Mouse (Mus musculus) forebrain, postnatal 0 days (tissue): Measurements from ENCODE around the gene Grm3. TPM values are rescaled to one million over a fixed set of nuclear protein-coding genes. Genes with fewer than 3 reads are reported as not detected.
A peak's percentile ranks its signal among the peaks of the same experiment; 100 is the strongest.

ENCODE experiments used
- ATAC-seq: fragments of 200-750 bp; cut with Nextera tagmentation; 2 replicates; pipeline ENCODE4 v1.8.0; 2017; ENCODE audit warnings: mild to moderate bottlenecking, moderate library complexity
- DNase-seq: peaks from one replicate; pipeline ENCODE4 v3.0.0-alpha.2; 2015
- H3K27ac ChIP-seq: fragments of 300-500 bp; sonication (generic); 2 replicates; pipeline ENCODE4 v1.5.1; 2014; ENCODE audit warnings: low read depth, mild to moderate bottlenecking, antibody characterized with exemption, low read length, moderate library complexity, mixed read lengths
- H3K27me3 ChIP-seq: fragments of 300-500 bp; sonication (generic); 2 replicates; pipeline ENCODE4 v1.6.1; 2014; ENCODE audit warnings: mild to moderate bottlenecking, low read length, mixed read lengths; ENCODE audit not compliant: insufficient read depth
- H3K36me3 ChIP-seq: fragments of 300-500 bp; sonication (generic); 2 replicates; pipeline ENCODE4 v1.6.1; 2014; ENCODE audit warnings: mild to moderate bottlenecking, moderate library complexity; ENCODE audit not compliant: insufficient read depth
- H3K4me1 ChIP-seq: fragments of 300-500 bp; sonication (generic); 2 replicates; pipeline ENCODE4 v1.6.1; 2014; ENCODE audit warnings: antibody characterized with exemption; ENCODE audit not compliant: insufficient read depth
- H3K4me2 ChIP-seq: fragments of 300-500 bp; sonication (generic); 2 replicates; pipeline ENCODE4 v1.6.1; 2014; ENCODE audit warnings: low read depth, mild to moderate bottlenecking, moderate library complexity
- H3K4me3 ChIP-seq: fragments of 300-500 bp; sonication (generic); 2 replicates; pipeline ENCODE4 v1.5.1; 2014; ENCODE audit warnings: low read depth, low read length, mixed read lengths
- H3K9ac ChIP-seq: fragments of 300-500 bp; sonication (generic); 2 replicates; pipeline ENCODE4 v1.6.1; 2014; ENCODE audit warnings: mild to moderate bottlenecking
- H3K9me3 ChIP-seq: fragments of 300-500 bp; sonication (generic); 2 replicates; pipeline ENCODE4 v1.6.1; 2016; ENCODE audit warnings: low read length
- CTCF ChIP-seq: sonication (generic); IDR thresholded peaks from 2 replicates; pipeline ENCODE4 v1.5.1; 2016; ENCODE audit warnings: antibody characterized with exemption, control low read depth, low read depth
- WGBS: fragments of 180-500 bp; shearing (Covaris S2); extraction: QIAGEN DNeasy Blood & Tissue Kit; methylation state at CpG from one replicate; pipeline ENCODE4 v1.1.7; 2014; 5-methylcytosine and 5-hydroxymethylcytosine counted together
- polyA plus RNA-seq: library from polyadenylated mRNA; unstranded; fragments of >200 nt; fragmentation: Nextera tagmentation; extraction: Ambion mirVana; gene quantifications from 2 replicates; pipeline ENCODE4 v1.2.1, GENCODE M21; 2015
- total RNA-seq: library from RNA; depleted of rRNA; stranded (reverse); fragments of >200 nt; gene quantifications from 2 replicates; pipeline ENCODE4 v1.2.3, GENCODE M21; 2014; rRNA removed

Gene Grm3
- total RNA-seq (105 and 150 TPM in 2 replicates), polyA plus RNA-seq (44.6 and 66.5 TPM in 2 replicates)

DNA sequence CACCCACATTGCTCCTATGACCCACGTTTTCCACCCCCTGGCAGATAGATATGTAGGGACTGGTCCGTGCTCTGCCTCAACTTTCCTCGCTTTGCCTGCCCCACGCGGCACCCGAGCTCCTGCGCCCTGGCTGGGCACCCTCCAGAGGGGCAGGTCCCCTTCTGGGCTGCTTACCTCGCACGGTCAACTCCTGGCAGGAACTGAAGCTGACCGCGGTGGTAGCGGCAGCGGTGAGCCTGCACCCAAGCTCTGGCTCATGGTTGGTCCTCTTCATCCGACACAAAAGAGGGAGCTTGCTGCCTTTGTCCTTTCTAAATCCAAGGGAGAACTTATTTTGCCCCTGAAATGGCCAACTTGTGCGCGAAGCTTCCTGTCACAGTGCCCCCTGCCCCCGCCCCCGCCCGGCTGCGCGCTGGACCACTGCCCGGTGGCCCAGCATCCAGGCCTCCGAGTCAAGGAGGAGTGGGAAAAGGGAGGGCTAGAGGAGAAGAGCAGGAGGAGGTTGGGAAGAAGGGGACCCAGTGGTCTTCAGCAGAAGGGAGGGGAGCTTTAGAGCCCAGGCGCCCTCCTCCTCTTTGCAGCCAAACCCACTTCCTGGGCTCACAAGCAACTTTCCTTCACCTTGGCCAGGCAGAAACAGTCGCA is at the start of gene Grm3:
TSS of gene Grm3 (minus strand) at position 215 of the 645 bp plus-strand sequence.
- Histone ChIP-seq H3K9me3 (no peaks in the 10 kb centered on the region), H3K4me2 (peak within 1 kb of the TSS; percentile 94), H3K27ac (peak within 1 kb of the TSS; percentile 84), H3K9ac (peak within 1 kb of the TSS; percentile 72), H3K27me3 (no peaks in the 10 kb centered on the region), H3K36me3 (no peaks in the 10 kb centered on the region), H3K4me1 (no peaks in the 10 kb centered on the region), H3K4me3 (peak within 1 kb of the TSS; percentile 54)
- ATAC-seq: peak; percentile 64
- peak; percentile 63 for DNase-seq
- under 1% methylated on average over 25 of the region's 25 CpGs for WGBS
- TF ChIP-seq CTCF: no peak

DNA sequence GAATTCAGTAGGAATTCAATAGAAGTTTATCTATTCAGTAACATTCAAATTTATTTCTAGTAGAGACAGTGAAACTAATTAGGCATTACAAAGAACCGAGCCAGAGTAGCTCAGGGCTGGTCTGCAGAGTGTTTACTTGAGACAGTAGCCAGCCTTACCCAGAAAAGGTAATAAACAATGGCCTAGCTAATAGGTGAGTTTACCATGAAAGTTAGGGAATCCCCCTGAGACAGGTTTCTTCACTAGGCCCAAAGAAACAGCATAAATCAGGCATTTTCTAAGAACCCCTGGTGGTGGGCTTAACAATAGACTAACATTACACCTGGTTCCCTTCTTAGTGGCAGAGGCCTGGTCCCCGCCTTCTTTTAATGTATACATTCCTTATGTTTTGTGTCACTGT is 30.8 kb upstream of the Grm3 start:
- ATAC-seq (no peak), DNase-seq (no peak)
- TF ChIP-seq CTCF: no peak
- Histone ChIP-seq H3K36me3 (no peaks in the 10 kb centered on the region), H3K27me3 (no peaks in the 10 kb centered on the region), H3K4me3 (no peak overlapping the region), H3K4me1 (no peaks in the 10 kb centered on the region), H3K4me2 (no peak overlapping the region), H3K9ac (no peak overlapping the region), H3K9me3 (no peaks in the 10 kb centered on the region), H3K27ac (no peak overlapping the region)
- 56% methylated on average over 2 of the region's 2 CpGs for WGBS

DNA sequence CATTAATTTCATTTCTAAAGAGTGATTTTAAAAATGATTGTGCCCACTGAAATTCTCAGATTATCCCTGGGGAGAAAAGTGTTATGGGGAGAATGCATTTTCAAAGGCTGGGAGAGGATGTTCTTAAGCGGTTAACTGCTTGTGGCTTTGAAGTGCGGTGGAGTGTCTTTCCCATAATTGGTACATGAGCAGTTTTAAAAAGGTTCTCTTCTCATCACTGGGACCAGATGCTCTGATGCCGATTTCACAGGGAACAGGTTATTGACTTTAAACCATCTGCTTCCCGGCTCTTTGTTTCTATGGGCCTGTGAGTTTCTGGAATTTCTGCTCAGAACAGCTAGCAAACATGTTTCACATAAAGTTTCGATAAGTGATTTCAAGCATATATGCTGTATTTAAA is 23.2 kb upstream of the Grm3 start:
- Histone ChIP-seq H3K27ac (no peak overlapping the region), H3K36me3 (no peaks in the 10 kb centered on the region), H3K4me1 (no peaks in the 10 kb centered on the region), H3K9me3 (no peaks in the 10 kb centered on the region), H3K4me2 (no peak overlapping the region), H3K27me3 (no peaks in the 10 kb centered on the region), H3K9ac (no peak overlapping the region), H3K4me3 (no peak overlapping the region)
- DNase-seq: no peak
- WGBS: 58% methylated on average over 5 of the region's 5 CpGs
- no peak for ATAC-seq
- TF ChIP-seq CTCF: no peak

DNA sequence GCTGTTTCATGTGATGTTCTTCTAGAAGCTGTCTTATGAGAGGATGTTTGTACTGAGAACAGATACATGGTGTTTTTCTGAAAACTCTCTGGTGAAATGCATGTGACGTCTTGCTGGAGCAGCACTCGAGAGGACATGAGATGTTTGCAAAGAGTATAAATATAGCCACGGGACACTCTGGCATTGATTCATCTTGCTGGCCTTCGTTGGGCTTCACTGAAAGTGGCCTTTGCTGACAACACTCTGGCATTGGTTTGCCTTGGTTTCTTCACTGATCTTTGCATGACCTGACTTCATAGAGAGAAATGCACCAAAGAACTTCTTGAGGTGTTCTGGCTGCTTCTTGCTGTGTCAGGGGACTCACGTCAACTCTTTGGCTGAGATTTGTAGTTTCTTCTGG is 19.1 kb upstream of the Grm3 start:
- ATAC-seq: no peak
- H3K9ac ChIP-seq: no peak overlapping the region
- H3K36me3 ChIP-seq: no peaks in the 10 kb centered on the region
- DNase-seq: no peak
- WGBS: 95% methylated on average over 5 of the region's 5 CpGs
- no peaks in the 10 kb centered on the region for H3K4me1 ChIP-seq
- H3K9me3 ChIP-seq: no peaks in the 10 kb centered on the region
- no peaks in the 10 kb centered on the region for H3K27me3 ChIP-seq
- H3K4me2 ChIP-seq: no peak overlapping the region
- H3K4me3 ChIP-seq: no peak overlapping the region
- no peak for TF ChIP-seq CTCF
- H3K27ac ChIP-seq: no peak overlapping the region

DNA sequence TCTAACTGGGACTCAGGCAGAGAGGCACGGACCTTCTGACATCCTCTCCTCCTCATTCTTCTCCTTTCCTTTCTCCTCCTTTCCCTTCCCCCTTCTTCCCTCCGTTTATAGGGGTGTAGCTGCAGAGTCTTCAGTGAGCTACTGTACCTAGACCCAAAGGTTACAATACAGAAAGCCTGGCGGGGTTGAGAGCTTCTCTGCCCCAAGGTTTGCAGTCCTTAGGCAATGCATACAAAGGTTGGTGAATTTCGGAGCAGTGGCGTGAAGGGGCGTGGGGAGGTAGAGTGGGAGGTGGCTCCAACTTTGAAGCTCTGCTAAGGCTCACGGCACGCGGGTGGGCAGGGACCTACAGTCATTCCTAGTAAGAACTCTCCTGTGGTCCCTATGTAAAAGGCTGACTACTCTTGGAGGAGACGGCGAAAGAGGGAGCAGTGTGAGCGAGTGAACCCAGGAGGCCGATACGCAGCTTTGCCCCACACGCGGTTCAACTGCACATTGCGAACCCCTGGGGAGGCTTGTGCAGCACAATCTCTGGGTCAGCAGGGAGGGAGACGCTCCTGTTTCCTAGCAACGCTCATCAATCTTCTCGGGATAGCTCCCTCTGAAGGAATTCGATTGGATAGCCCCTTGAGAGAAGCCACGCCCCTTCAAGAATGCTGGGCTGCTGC is 765 bp upstream of the Grm3 start:
- TF ChIP-seq CTCF: peak; percentile 40
- ATAC-seq: peak; percentile 93
- Histone ChIP-seq H3K4me2 (peak overlapping the region; percentile 94), H3K27me3 (no peaks in the 10 kb centered on the region), H3K36me3 (no peaks in the 10 kb centered on the region), H3K9ac (peak overlapping the region; percentile 72), H3K4me1 (no peaks in the 10 kb centered on the region), H3K27ac (peak overlapping the region; percentile 84), H3K9me3 (no peaks in the 10 kb centered on the region), H3K4me3 (peak overlapping the region; percentile 54)
- DNase-seq: peak; percentile 89
- under 1% methylated on average over 22 of the region's 22 CpGs for WGBS

DNA sequence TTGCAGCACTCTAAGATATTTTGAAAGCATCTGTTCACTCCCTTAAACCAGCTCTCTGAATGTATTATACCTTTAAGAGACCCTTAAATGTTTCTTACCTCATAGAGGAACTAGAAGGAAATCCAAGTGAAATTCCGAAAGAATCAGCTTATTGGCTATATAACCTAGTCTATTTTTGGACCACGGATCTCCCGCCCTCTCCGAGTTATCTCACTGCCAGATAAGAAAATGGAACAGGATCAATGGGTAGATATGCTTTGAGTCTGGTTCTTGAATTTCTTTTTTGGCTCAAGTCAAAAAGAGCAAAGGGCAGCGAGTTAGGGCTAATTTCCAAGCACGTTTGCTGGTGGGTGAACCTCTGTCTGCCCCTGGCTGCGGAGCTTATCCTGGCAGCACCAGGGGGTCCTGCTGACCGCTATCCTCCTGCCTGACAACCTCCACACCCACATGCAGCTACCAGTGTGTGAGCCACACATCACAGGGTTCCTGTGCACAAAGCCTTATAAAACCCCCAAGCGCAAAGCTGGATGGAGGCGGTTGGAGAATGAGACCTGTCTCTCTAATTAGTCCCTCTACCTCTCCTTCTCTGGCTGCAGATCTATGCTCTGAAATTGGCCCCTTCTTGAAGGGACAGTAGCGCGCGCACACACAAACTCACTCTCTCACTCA is 549 bp downstream of the Grm3 start:
- DNase-seq: peak; percentile 57
- Histone ChIP-seq H3K9ac (peak overlapping the region; percentile 72), H3K9me3 (no peaks in the 10 kb centered on the region), H3K27ac (peak overlapping the region; percentile 84), H3K27me3 (no peaks in the 10 kb centered on the region), H3K4me3 (peak overlapping the region; percentile 54), H3K4me2 (peak overlapping the region; percentile 94), H3K36me3 (no peaks in the 10 kb centered on the region), H3K4me1 (no peaks in the 10 kb centered on the region)
- WGBS: 8% methylated on average over 13 of the region's 13 CpGs
- peak; percentile 35 for ATAC-seq
- no peak for TF ChIP-seq CTCF

DNA sequence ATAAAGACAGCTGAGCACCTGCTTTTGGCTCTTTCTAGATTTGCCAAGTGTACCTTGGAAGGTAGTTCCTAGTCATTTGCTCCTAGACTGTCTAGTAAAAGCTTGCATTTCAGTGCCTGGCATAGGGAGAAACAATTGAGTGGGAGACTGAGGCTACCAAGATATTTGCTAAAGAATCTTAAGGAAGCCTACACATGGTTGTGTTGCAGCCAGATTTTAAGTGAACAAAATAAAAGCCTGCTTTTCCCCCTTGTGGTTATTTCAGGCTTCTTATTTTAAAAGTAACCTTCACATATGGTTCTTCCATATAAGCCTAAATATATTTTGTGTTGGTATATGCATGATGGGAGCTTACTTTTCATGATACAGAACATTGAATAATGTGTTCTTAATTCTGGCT is 3.8 kb downstream of the Grm3 start:
- Histone ChIP-seq H3K4me3 (no peak overlapping the region), H3K27ac (no peak overlapping the region), H3K4me1 (no peaks in the 10 kb centered on the region), H3K4me2 (no peak overlapping the region), H3K36me3 (no peaks in the 10 kb centered on the region), H3K9me3 (no peaks in the 10 kb centered on the region), H3K9ac (no peak overlapping the region), H3K27me3 (no peaks in the 10 kb centered on the region)
- ATAC-seq: no peak
- no peak for DNase-seq
- TF ChIP-seq CTCF: no peak
